Mouse (Mus musculus) C2C12 (cell line): ENCODE results near the gene Kcne2.

Source experiments
- CTCF ChIP-seq: IDR thresholded peaks from one replicate; pipeline ENCODE4 v1.5.1; 2011; ENCODE audit not compliant: control insufficient read depth, insufficient read depth, insufficient read length
- USF1 ChIP-seq: IDR thresholded peaks from one replicate; pipeline ENCODE4 v1.6.1; 2011; ENCODE audit warnings: low read depth, mild to moderate bottlenecking, control low read depth, moderate library complexity

- TF ChIP-seq CTCF: no peak
- no peak for TF ChIP-seq USF1
Observed at GRCm38 (mm10) chr16:92316049-92316738, 24.0 kb downstream of the Kcne2 start.
